Mouse (Mus musculus) large intestine, adult 2 months (tissue): Measurements from ENCODE around the gene Matn4. TPM values are rescaled to one million over a fixed set of nuclear protein-coding genes. Genes with fewer than 3 reads are reported as not detected.

Experiments used
- DNase-seq: peaks from one replicate; pipeline ENCODE4 v3.0.0-alpha.2; 2012; ENCODE audit warnings: low read depth, low spot score
- WGBS: fragments of 180-500 bp; shearing (Covaris S2); methylation state at CpG from one replicate; pipeline ENCODE4 v1.1.7; 2018; 5-methylcytosine and 5-hydroxymethylcytosine counted together
- polyA plus RNA-seq: library from polyadenylated mRNA; depleted of rRNA; stranded (reverse); fragments of >200 nt; gene quantifications from 2 replicates; pipeline ENCODE4 v1.2.3, GENCODE M21; 2012; rRNA removed

The Matn4 gene
- polyA plus RNA-seq: 0.27 and 0.57 TPM in 2 replicates

DNA sequence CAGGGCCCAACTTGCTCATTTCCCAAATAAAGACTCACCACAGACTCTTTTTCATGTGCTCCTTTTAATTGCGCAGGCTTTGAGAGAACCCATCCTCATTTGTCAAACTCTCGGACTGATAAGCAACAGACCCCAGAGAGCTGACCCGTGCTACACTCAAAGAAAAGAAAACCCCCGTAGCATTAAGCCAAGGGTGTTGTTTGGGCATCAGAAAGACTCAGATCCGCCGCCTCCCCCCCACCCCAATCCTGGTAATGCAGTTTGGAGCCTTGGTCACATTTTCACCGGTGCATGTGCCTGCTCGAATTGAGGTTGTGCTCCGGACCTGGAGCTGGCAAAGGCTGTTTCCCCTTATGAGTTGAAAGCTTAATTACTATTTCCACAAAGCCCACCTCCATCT, at the start of gene Matn4:
TSS of gene Matn4 (minus strand) at position 101 of the 400 bp plus-strand sequence.
- WGBS: 59% methylated on average over 9 of the region's 9 CpGs

DNA sequence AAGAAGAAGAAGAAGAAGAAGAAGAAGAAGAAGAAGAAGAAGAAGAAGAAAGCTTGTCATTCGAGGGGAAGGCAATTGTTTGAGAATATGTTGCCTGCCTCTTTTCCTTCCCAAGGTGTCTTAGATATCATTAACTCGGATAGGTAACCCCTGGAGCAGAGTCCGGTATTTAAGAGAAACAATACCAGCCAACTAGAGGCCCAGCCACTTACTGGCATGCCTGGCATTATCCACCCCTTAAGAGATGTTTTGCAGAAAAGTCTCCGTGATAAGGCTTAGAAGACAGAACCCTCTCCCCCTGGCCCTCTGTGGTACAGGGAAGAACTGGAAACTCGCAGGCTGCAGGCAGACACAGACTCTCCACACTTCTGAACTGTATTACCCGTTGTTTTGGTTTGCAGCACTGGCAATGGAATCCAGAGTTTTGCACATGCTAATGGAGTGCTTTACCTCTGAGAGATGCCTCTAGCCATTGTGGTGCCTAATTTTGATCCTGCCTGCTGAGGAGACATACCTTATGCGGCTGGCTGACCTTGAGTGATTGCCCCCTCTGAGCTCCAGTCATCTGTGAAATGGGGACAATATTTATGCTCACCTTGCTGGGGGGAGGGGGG, 49.0 kb upstream of the Matn4 start:
- no peak for DNase-seq
- WGBS: 74% methylated on average over 7 of the region's 7 CpGs

More for the DNA sequence above, at the start of gene Matn4:
- no peak for DNase-seq

DNA sequence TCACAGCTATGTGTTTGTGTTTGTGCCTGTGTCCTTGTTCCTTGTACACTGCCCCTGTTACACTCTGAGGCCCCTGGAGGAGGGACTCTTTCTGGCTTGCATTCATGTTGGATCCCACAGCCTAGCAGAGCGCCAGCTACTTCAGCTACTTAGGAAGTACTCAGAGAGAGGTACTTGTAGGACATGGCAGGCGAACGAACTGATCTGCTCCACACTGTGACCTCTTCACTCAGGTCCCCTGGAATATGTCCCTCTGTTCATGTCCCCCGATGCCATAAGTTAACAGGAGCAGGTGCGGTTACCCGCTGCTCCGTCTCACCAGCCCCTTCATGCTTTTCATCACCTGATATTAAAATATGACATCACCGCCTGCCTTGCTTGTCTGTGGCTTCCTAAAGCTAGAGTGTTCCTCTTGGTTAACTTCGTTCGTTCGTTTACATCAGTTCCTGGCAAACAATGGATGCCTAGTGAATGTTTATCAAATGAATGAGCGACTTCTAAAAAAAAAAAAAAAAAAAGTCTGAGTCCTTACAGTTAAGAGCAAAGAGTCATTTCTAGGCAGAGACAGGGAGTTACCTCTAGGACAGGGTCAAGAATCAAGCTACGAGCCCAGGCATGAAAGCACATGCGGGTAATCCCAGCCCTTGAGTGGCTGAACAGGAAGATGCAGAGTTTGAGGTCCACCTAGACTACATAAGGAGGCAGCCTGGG, 48.2 kb upstream of the Matn4 start:
- DNase-seq: no peak
- 79% methylated on average over 14 of the region's 14 CpGs for WGBS

DNA sequence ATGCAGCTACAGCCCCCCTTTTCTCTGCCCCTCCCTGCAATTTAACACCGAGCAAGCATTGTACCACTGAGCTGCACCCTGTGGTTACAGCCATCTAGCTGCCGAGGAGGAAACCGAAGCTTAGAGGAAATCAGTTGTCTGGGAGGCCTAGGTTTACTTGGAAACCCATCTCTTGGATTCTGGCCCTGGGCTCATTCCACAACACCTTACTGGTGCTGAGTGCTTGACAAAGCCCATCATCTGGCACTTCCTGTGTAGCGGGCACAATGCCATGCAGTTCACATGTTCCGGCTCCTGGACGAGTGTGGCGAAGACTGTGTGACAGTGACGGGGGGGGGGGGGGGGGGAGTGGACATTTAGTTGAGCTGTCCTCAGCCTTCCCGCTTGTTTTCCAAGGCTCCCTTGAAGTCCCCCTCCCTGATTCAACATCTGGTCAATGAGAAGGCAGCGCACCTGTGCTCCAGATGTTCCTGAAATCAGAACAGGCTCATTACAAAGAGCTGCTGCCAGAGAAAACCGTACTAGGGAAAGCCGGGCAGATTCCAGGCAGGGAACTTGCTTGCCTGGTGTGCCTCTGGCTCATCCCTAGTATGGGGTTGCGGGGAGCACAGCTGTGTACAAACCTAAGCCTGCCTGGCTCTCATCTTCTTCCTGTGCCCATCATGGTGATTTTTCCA, 47.2 kb upstream of the Matn4 start:
- DNase-seq: no peak
- WGBS: 24% methylated on average over 13 of the region's 13 CpGs

DNA sequence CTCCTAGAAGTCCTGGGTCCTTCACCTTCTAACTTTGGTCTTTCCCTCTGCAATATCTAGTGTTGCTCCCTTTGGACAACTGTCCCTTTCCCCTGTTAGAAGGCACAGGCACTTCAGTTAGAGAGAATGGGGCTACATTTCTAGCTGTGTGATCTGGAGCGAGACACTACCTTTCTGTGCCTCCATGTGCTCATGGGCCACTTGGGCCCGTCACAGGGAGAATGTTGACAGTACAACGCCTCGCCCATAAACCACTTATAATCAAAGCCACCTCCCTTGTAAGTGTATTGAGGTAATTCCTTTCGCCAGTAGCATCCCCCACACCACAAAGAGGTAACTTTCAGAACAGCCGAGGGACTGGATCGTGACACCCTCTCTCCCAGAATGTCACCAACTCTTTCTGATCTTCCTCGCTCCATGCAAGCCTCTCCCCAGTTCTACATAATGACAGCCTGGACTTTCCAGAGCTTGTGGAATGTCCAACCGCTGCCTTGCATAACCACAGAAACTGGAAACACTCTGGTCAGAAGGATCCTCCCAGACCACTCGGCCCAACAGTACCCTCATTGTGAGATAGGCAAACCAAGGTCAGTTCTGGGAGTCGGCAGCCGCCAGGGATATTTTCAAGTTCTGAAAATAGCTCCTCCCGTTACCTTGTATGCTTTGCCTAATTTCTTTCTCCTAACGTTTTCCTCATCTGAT, 44.5 kb upstream of the Matn4 start:
- WGBS: 37% methylated on average over 14 of the region's 14 CpGs
- DNase-seq: no peak

DNA sequence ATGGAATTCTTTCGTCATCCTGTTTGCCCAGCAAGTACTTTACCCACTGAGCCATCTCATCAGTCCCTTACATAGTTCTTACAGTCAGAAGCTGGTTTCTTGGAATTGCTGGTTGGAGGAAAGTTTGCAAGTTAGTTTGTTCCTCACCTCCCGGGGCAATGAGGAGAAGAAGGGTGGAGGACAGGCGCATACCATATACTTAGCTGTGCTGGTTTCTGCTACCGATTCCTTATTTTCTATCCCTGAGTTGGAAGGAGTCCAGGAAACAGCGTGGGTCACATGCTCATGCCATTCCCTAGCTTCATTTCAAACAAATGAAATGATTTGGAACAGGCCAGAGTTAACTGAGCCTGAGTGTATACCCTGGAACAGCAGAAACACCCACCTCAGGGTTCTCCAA, 44.0 kb upstream of the Matn4 start:
- 28% methylated on average over 5 of the region's 5 CpGs for WGBS
- no peak for DNase-seq

DNA sequence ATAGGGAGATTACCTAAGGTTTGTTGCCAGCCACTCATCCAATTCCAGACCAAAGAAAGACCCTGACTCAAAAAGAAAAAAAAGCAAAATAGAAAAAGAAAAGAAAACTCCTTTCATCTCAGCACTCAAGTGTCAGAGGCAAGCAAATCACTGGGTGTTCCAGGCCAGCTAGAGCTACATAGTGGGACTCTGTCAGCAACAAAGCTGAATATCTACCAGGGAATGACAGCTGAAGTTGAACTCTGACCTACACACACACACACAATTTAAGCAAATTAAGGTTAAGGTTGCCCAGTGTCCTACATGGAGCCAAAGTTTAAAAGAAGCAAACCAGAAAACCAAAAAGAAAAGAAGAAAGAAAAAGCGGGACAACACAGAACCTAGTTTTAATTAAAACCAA, 43.2 kb upstream of the Matn4 start:
- WGBS: 81% methylated on average over 1 of the region's 1 CpGs
- DNase-seq: no peak

DNA sequence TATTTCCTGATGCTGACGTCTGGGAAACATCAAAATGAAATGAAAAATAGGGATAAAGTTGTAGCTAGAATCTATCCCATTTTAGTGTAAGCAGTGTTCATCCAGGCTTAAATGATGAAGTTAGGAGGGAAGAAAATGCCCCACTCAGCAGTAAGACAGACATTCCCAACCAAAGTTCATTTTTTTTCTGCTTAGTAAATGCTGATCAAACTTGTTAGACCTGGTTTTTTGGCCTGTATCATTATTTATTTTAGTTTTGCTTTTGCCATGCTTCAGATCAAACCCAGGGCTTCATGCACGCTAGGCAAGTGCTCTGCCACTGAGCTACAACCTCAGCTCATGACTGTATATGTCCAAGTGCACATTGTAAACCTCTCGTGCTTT, 41.1 kb upstream of the Matn4 start:
- DNase-seq: no peak
- WGBS: 80% methylated on average over 3 of the region's 3 CpGs

DNA sequence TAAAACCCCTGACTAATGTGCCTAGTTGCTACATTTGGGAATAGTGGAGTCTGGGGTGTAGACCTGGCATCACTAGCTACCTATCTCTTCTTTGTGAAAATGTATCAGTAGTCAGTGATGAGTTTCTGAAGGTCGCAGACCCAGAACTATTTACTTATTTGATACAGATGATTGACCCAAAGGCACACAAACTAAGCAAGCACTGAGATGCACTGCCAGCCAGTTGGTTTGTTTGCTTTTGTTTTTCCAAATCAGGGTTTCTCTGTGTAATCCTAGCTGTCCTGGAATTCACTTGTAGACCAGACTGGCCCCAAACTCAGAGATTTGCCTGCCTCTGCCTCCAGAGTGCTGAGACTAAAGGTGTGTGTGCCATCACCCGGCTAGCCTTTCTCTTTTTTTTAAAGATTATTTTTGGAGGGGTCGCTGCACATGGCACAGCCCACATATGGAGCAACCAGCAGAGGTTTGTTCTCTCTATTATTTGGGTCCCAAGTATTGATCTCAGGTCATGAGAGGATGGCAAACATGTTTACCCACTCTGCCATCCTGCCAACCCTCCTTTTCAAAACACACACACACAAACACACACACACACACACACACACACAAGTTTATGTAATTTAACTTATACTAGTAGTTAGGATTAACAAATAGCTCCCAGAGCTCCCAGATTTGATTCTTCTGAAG, 40.6 kb upstream of the Matn4 start:
- 83% methylated on average over 3 of the region's 3 CpGs for WGBS
- no peak for DNase-seq

DNA sequence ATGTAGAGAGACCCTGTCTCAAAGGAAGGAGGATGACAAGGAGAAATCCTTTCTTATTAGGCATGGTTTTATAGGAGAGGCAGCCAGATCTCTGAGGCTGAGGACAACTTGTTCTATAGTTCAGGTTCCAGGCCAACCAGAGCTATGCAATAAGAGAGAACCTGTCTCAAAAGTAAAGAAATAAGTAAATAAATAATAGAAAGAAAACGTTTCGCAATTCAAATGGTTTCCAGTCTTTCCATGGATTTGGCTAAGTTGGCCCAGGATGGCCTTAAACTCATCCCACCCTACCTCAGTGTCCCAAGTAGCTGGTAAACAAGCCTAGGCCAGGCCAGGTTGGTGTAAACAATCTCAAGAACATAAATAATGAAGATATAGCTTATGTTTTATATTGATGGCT, 39.7 kb upstream of the Matn4 start:
- 59% methylated on average over 2 of the region's 2 CpGs for WGBS
- no peak for DNase-seq

DNA sequence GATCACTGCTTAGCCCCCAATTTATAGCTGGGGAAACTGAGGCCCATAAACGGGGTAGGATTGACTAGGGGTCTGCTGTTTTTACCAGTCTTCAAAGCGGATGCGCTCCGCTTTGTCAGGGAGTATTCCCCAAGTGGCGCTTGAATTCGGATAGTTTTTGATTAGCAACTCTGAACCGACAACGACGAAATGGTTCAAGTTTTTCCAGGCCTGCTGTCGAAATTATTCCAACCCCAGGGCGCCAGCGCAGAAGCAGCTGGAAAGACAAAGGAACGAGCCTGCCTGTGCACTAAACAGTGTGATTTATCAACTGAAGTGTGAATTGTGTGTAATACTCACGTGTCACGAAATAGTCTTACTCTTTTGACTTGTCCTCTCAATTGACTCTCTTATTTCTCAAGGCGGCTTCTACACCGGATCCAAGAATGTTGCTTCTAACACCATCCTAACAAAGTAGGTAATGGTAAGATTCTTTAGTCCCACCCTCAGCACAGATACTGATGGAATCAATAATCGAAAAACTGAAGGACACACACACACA, 38.6 kb upstream of the Matn4 start, which contains the start of gene Sdc4:
TSS of gene Sdc4 (minus strand) at position 428 of the 541 bp plus-strand sequence.
- no peak for DNase-seq
- WGBS: 13% methylated on average over 18 of the region's 18 CpGs

DNA sequence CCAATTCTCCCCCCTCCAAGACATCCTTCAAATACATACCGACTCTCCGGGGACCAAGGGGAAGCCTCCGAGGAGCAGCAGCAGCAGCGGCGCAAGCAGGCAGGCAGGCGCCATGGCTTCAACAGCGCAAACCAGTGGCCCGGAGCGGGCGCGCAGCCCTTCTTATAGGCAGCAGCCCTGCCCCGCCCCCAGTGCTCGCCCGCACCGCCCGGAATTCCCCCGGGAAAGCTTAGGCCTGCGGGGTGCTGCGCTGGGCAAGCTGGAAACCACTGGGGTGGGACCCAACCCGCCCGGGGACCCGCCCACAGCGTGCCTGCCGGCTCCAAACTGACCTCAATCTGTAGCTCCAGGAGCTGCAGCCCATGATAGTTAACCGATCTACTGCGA, 38.1 kb upstream of the Matn4 start:
- under 1% methylated on average over 26 of the region's 26 CpGs for WGBS
- DNase-seq: no peak

DNA sequence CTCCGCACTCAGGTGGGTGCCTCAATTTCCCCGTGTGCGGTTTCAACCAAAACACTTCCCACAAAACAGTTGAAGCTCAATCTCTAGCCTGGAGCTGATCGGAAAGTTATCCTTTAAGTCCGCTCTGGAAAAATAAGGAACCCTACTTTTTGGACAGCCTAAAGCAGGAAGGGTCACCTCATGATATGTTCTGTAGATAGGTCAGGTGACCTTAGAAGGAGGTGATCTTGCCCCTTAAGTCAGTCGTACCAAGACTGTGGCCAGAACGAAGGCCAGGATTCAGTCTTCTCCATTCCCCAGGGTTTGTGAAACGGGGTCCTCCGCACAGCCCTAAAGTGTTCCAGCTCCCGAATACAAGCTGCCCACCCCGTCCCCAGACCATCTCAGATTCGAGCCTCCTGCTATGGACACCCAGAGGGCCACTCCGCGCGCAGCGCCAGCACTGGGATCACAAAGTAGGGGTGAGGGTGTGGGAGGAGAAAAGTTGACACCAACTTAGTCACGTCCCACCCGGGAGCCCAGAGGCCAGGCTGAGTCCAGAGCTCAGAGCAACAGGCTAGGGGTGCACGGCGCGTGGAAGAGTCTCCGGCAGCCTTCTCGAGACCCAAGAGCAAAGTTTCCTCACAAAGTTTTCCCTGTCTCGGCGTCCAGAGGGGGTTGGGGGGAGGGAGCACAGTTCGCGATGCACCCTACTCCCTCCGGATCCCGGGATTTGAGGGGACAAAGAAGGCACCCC, 37.5 kb upstream of the Matn4 start:
- whole genome bisulfite sequencing: 1% methylated on average over 29 of the region's 29 CpGs
- DNase-seq: no peak

DNA sequence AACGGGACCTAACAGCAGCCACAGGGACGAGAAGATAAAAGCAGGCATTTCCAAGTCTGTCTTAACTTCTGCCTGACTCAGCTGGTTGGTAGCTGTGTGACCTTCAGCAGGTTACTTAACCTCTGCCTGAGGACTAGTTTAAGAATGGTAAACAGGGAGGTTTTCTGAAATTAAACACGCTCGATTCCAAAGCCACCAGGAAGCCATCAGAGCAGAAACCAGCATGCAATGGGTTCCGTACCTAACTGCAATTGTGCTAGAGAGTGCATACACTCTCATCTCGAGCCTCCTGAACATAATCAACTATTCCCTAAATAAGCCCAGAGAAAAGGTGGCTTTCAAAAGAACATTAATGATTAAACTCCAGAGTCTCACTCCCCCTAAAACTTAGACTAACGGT, 36.8 kb upstream of the Matn4 start:
- DNase-seq: no peak
- WGBS: 6% methylated on average over 7 of the region's 7 CpGs

DNA sequence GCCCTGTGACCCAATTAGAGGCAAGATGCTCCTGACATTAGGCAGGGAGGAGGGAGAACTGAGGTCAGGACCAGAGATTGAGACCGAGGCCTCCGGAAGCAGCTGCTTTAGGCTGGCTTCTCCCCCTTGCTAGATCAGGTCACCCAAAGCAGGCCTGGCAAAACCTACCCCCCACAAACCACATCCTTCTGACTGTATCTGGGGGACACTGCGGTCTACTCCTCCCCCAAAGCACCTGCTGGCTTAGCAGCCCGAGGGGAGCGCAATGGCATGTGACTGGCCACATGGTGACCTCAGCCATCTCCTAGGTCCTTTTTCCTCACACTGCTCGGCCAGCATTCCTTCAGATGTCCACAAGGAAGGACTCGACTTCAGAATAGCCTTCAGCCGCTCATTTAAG, 36.2 kb upstream of the Matn4 start:
- WGBS: 14% methylated on average over 8 of the region's 8 CpGs
- no peak for DNase-seq

DNA sequence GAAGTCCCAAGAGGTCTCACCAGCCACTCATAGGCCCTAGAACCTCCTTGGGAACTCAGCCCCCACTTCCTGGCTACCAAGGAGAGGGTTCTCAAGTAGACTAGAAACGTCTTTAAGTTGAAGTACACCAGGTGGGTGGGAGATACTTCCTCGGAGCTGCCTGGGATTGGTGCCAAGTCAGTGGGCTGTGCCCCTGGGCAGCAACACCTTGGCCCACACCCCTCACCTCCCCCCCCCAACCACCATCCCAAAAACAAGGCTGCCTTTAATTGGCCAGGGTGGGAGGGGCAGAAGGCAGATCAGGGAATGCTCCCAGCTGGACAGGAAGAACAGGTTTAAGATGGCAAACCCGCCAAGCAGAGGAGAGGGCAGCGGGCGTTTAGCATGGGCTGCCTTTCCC, 35.4 kb upstream of the Matn4 start:
- 25% methylated on average over 5 of the region's 5 CpGs for WGBS
- no peak for DNase-seq

DNA sequence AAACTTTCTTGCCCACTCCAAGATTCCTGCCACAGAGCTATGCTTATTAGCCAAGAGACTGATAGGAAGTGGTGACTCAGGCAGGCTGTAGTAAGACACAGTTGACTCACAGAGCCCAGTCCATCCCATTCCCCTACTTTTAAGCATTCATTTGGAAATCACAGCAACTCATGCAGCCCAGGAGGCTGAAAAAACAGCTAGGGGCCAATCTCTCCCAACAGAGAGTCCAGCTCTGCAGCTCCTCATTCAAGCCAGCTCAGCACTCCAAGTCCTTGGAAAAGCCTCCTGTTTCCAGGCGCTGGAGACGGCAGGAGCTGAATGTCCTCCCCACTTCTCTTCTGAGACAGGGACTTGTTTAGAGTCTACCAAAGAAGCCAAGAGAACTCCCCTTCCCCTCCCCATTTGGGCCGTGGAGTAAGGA, 34.1 kb upstream of the Matn4 start:
- WGBS: 15% methylated on average over 3 of the region's 3 CpGs
- DNase-seq: no peak

DNA sequence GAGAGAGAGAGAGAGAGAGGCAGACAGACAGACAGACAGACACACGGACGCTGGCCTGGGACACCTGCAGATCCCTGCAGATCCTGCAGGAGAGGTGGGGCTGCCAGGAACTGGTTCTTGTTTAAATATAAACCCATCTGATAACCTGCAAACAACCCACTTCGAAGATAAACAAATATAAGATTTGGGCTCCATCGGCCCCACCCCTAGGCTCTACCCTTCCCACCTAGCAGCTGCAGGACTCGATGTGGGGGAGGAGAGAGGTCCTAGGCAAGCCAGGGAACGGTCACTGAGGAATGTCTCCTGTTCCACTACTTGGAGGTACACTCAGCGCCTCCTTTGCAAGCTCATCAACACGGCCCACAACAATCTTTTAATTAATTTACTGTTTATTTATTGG, 33.3 kb upstream of the Matn4 start:
- 19% methylated on average over 8 of the region's 8 CpGs for WGBS
- no peak for DNase-seq

DNA sequence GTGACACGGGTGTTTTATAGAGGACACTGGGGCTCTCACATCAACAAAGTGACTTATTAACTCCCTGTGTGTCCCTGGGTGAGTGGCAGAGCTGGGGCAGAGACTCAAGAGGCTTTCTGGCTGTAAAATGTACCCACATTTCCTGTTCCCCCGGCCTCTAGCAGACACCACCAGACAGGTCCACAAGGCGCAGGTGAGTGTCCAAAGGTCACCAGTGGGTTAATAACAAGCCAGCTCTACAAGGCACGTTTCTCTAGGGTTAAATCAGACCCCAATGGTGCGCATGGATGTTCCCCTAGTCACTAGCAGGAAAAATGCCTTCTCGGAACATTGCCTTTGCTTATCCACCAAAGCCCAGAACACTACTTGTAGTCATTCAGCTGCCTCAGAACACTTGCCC, 32.8 kb upstream of the Matn4 start:
- no peak for DNase-seq
- WGBS: 22% methylated on average over 6 of the region's 6 CpGs
